Mouse (Mus musculus) MEL (cell line): Measurements from ENCODE around the gene Atp8a2. TPM values are rescaled to one million over a fixed set of nuclear protein-coding genes. Genes with fewer than 3 reads are reported as not detected.

ENCODE experiments used
- DNase-seq: peaks from one replicate; pipeline ENCODE4 v3.0.0; 2011; ENCODE audit warnings: low read depth, low spot score
- H3K27ac ChIP-seq: 2 replicates; pipeline ENCODE4 v1.5.1; 2012; ENCODE audit warnings: low read depth, mild to moderate bottlenecking, control low read depth, low read length, moderate library complexity; ENCODE audit not compliant: control insufficient read depth
- H3K27me3 ChIP-seq, 2 experiments: fragments of 150-350 bp in 1 of 2; sonication (generic) in 1 of 2; 2 replicates each; pipeline ENCODE4 v1.6.1; 2012; ENCODE audit warnings: low read length in 2 of 2, mild to moderate bottlenecking in 2 of 2, improper control_type of control experiment in 1 of 2, moderate library complexity in 1 of 2; ENCODE audit not compliant: insufficient read depth in 2 of 2, control insufficient read depth in 1 of 2
- H3K36me3 ChIP-seq, 2 experiments: 2 replicates each; pipeline ENCODE4 v1.6.1; 2012 to 2014; ENCODE audit warnings: low read length in 2 of 2, improper control_type of control experiment in 1 of 2, inconsistent platforms in 1 of 2, mild to moderate bottlenecking in 1 of 2; ENCODE audit not compliant: insufficient read depth in 2 of 2, control insufficient read depth in 1 of 2
- H3K4me1 ChIP-seq, 2 experiments: fragments of 150-350 bp in 1 of 2; sonication (generic) in 1 of 2; 2 replicates each; pipeline ENCODE4 v1.6.1; 2012; ENCODE audit warnings: low read length in 2 of 2, improper control_type of control experiment in 1 of 2, mild to moderate bottlenecking in 1 of 2; ENCODE audit not compliant: insufficient read depth in 2 of 2, control insufficient read depth in 1 of 2
- H3K4me3 ChIP-seq, 2 experiments: fragments of 150-350 bp in 1 of 2; sonication (generic) in 1 of 2; 2 replicates each; pipeline ENCODE4 v1.5.1; 2012; ENCODE audit warnings: low read depth in 2 of 2, low read length in 2 of 2, mild to moderate bottlenecking in 2 of 2, moderate library complexity in 2 of 2, control low read depth in 1 of 2, improper control_type of control experiment in 1 of 2; ENCODE audit not compliant: control insufficient read depth in 1 of 2, insufficient read depth in 1 of 2
- H3K79me2 ChIP-seq: 2 replicates; pipeline ENCODE4 v1.6.1; 2012; ENCODE audit warnings: mild to moderate bottlenecking, low read length, moderate library complexity; ENCODE audit not compliant: control insufficient read depth, poor library complexity, insufficient read depth
- H3K9ac ChIP-seq: 2 replicates; pipeline ENCODE4 v1.6.1; 2012; ENCODE audit warnings: low read depth, mild to moderate bottlenecking, control low read depth, low read length, moderate library complexity; ENCODE audit not compliant: control insufficient read depth, poor library complexity, severe bottlenecking
- H3K9me3 ChIP-seq: fragments of 150-350 bp; sonication (generic); replicated peaks from 2 replicates; pipeline ENCODE4 v1.6.1; 2012; ENCODE audit warnings: mild to moderate bottlenecking, low read length, improper control_type of control experiment, moderate library complexity; ENCODE audit not compliant: insufficient read depth
- CTCF ChIP-seq, 3 experiments: IDR thresholded peaks in 2 of 3; conservative IDR thresholded peaks in 1 of 3; 2 replicates each; pipeline ENCODE4 v1.5.1; 2011 to 2012; ENCODE audit warnings: low read length in 3 of 3, low read depth in 2 of 3, mild to moderate bottlenecking in 2 of 3, improper control_type of control experiment in 1 of 3, inconsistent platforms in 1 of 3, mixed read lengths in 1 of 3, moderate library complexity in 1 of 3; ENCODE audit not compliant: control insufficient read depth in 1 of 3, insufficient read depth in 1 of 3, poor library complexity in 1 of 3, severe bottlenecking in 1 of 3
- EP300 ChIP-seq, 2 experiments: IDR thresholded peaks; 2 replicates each; pipeline ENCODE4 v1.6.1; 2011; ENCODE audit warnings: improper control_type of control experiment in 2 of 2, low read length in 2 of 2, low read depth in 1 of 2, mild to moderate bottlenecking in 1 of 2
- GATA1 ChIP-seq: IDR thresholded peaks from 2 replicates; pipeline ENCODE4 v1.6.1; 2011; ENCODE audit warnings: low read depth, low read length, improper control_type of control experiment
- JUND ChIP-seq: IDR thresholded peaks from 2 replicates; pipeline ENCODE4 v1.6.1; 2011; ENCODE audit warnings: low read depth, mild to moderate bottlenecking, improper control_type of control experiment, low read length
- NELFE ChIP-seq: IDR thresholded peaks from 2 replicates; pipeline ENCODE4 v1.6.1; 2011; ENCODE audit warnings: low read depth, low read length, improper control_type of control experiment
- POLR2AphosphoS2 ChIP-seq: IDR thresholded peaks from 2 replicates; pipeline ENCODE4 v1.6.1; 2011; ENCODE audit warnings: low read length, improper control_type of control experiment
- RAD21 ChIP-seq: IDR thresholded peaks from 2 replicates; pipeline ENCODE4 v1.6.1; 2011; ENCODE audit warnings: mild to moderate bottlenecking, low read depth, low read length, improper control_type of control experiment
- RCOR1 ChIP-seq: IDR thresholded peaks from 2 replicates; pipeline ENCODE4 v1.6.1; 2012; ENCODE audit warnings: low read depth, mild to moderate bottlenecking, inconsistent platforms, low read length, improper control_type of control experiment
- SIN3A ChIP-seq: IDR thresholded peaks from 2 replicates; pipeline ENCODE4 v1.6.1; 2012; ENCODE audit warnings: low read length, improper control_type of control experiment, inconsistent platforms
- SMC3 ChIP-seq: IDR thresholded peaks from 2 replicates; pipeline ENCODE4 v1.6.1; 2011; ENCODE audit warnings: low read depth, low read length, improper control_type of control experiment
- TCF12 ChIP-seq: IDR thresholded peaks from 2 replicates; pipeline ENCODE4 v1.6.1; 2014; ENCODE audit warnings: low read depth, mild to moderate bottlenecking, inconsistent platforms, low read length, improper control_type of control experiment, moderate library complexity
- UBTF ChIP-seq: IDR thresholded peaks from 2 replicates; pipeline ENCODE4 v1.6.1; 2012; ENCODE audit warnings: low read depth, mild to moderate bottlenecking, inconsistent platforms, low read length, improper control_type of control experiment, moderate library complexity, borderline replicate concordance; ENCODE audit not compliant: insufficient read depth
- ZMIZ1 ChIP-seq: IDR thresholded peaks from 2 replicates; pipeline ENCODE4 v1.6.1; 2012; ENCODE audit warnings: low read depth, mild to moderate bottlenecking, inconsistent platforms, low read length, improper control_type of control experiment, moderate library complexity
- ZNF384 ChIP-seq: IDR thresholded peaks from 2 replicates; pipeline ENCODE4 v1.6.1; 2012; ENCODE audit warnings: low read depth, mild to moderate bottlenecking, inconsistent platforms, low read length, improper control_type of control experiment
- polyA plus RNA-seq, 2 experiments: library from polyadenylated mRNA; stranded (reverse) in 1 of 2; unstranded in 1 of 2; fragments of >175 nt in 1 of 2; fragments of >200 nt in 1 of 2; gene quantifications; 2 replicates each; pipeline versions ENCODE4 v1.2.1 to v1.2.4; 2012; ENCODE audit warnings: low replicate concordance in 2 of 2, low read depth in 1 of 2; ENCODE audit not compliant: insufficient read length in 2 of 2, insufficient read depth in 1 of 2, missing spikeins in 1 of 2
- total RNA-seq: library from RNA; depleted of rRNA; stranded (reverse); fragments of 300-350 nt; gene quantifications from 2 replicates; pipeline ENCODE4 v1.2.3, GENCODE M21; 2012

Atp8a2 gene
- total and polyA plus RNA-seq, 3 experiments: 0.29 to 0.39 TPM; not detected in 1

DNA sequence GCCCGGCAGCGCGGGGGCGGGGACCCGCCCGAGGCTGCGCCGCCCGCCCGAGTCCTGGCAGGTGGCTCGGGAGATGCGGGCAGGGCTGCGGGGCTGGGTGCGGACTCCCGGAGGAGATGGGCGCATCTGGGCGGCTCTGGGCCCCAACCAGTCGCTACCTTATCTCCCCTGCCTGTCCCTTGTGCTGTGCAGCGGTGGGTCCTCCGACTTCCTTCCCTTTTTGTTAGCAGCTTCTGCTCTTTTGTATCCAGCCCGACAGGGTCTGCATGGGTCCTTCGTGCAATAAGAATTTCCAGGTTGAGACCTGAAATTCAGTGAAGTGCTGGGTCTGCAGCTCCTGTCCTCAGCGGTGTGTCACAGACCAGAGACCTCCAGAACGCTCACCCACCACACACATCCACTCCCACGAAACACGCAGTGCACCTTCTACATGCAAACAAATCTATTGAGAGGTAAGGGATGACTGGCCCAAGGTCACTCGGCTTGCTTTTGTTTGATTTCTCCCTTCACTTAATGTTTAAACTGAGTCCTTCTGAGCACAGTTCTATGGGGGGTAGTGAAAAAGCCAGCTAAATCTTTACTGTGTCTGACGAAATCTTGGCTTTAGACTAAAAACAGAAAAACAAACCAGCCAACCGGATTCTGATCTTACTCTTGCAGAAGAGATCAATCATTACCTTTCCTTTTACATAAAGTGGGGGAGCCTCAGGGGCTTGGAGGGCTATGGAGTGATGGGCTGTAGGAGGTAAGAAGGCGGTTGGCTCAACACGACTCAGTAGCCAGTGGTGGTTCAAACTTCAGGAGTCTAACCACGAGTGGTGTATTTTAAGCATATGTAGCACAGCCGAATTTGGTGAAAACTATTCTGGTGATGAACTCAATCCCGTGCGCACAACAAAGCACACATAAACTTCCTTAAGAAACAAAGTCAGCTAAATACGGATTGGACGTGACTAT is 19.1 kb downstream of the Atp8a2 start (continued):
- no peak; the same call in 1 of the 2 replicates for TF ChIP-seq NELFE
- TF ChIP-seq CTCF (IDR thresholded peaks at IDR 0.05 in 2 of 3, conservative IDR thresholded peaks at IDR 0.05 in 1 of 3; ENCODE audit: control insufficient read depth in 1 of 3, insufficient read depth in 1 of 3, low read depth in 2 of 3, low read length in 3 of 3, poor library complexity in 1 of 3, severe bottlenecking in 1 of 3): no peak
- no peak for TF ChIP-seq SMC3
- peak; percentile 70; the same call in 1 of the 2 replicates for TF ChIP-seq TCF12
- TF ChIP-seq ZNF384: no peak
- no peak for TF ChIP-seq RAD21
- peak; percentile 92; the same call in 1 of the 2 replicates for TF ChIP-seq UBTF

DNA sequence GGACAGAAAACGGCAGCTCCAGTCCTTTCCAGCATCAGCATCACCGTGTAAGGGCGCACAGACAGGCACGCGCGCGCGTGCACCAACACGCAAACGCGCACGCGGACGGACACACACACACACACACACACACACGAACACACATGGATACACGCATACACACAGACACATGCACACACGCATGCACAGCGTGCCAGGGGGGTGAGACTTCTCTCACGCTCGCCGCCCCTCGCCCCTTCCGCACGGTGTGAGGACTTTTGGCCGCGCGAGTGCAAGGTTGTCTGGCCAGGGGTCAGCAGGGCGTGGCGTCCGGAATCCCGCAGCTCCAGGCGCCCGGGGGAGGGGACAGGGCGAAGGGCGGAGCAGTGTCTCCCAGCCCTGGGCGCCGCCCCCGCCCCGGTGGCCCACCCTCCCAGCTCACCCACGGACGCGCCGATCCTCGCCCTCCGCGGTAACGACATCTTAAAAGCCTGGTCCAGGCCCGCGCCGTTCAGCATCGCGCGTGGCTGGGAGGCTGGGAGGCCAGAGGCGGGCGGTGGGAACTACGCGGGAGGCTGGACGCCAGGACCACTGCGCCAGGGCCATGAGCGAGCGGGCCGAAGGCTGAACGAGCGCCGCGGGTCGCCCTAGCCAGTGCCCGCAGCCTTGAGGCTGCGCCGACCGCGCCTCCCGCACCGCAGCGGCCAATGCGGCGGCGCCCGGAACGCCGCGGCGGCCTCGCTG is 19.9 kb downstream of the Atp8a2 start:
- DNase-seq: no peak
- H3K9ac ChIP-seq: peak overlapping the region; percentile 54
- H3K9me3 ChIP-seq: no peaks in the 10 kb centered on the region
- TF ChIP-seq JUND: no peak
- TF ChIP-seq POLR2AphosphoS2: no peak
- no peak for TF ChIP-seq GATA1
- no peak for TF ChIP-seq ZNF384
- no peak for TF ChIP-seq ZMIZ1
- TF ChIP-seq TCF12: no peak
- no peak for TF ChIP-seq RCOR1
- TF ChIP-seq SIN3A: no peak
- TF ChIP-seq, all 39 proteins: peak for 0
- no peaks in the 10 kb centered on the region; the same call in 1 of the 2 replicates for H3K79me2 ChIP-seq
- H3K27me3 ChIP-seq: no peaks in the 10 kb centered on the region; a peak in 3 of 4 replicates
- peaks cover 3 to 14% of the 10 kb centered on the region in 2 experiments for H3K4me1 ChIP-seq
- peaks cover 0 to 8% of the 10 kb centered on the region in 2 experiments; a peak in 2 of 4 replicates for H3K36me3 ChIP-seq
- no peak overlapping the region for H3K27ac ChIP-seq
- peak overlapping the region; percentile 58 to 63; a peak in 3 of 4 replicates for H3K4me3 ChIP-seq

DNA sequence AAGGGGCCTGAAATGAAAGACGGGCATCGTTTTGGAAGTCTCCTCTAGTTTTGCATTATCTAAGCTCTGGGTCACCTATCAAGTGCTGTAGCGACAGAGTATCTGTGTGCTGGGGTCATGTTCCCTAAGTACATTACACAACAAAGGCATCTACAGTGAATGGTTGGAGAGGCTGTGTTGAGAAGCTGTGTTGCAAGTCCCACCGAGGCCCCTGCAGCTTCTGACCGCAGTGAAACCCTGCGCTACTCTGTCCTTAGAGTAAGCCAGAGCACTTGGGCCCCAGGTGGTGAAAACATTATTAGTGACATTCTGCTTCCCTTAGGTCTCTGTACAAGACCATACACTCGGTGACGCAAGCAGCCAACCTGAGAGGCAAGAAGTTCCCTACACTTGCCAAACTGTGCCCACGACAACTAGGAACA is 20.5 kb downstream of the Atp8a2 start:
- Histone ChIP-seq H3K36me3 (peaks cover 0 to 8% of the 10 kb centered on the region in 2 experiments; a peak in 2 of 4 replicates), H3K27me3 (no peaks in the 10 kb centered on the region; a peak in 3 of 4 replicates), H3K27ac (no peak overlapping the region), H3K79me2 (no peaks in the 10 kb centered on the region; the same call in 1 of the 2 replicates), H3K9me3 (no peaks in the 10 kb centered on the region), H3K4me1 (peaks cover 3 to 14% of the 10 kb centered on the region in 2 experiments), H3K9ac (no peak overlapping the region), H3K4me3 (no peak overlapping the region)
- TF ChIP-seq JUND (no peak), EP300 (IDR thresholded peaks at IDR 0.05; ENCODE audit: low read depth in 1 of 2, low read length in 2 of 2) (no peak), SMC3 (no peak), RCOR1 (no peak)
- DNase-seq: peak; percentile 14
